Mouse (Mus musculus) liver, embryonic 15.5 days (tissue): ENCODE measurements at regions not wholly inside any gene's neighbourhood (a gene's known extent, or its start where the extent isn't known, plus 50 kb on each side); places are given as distances from the start of the nearest gene placed in this dataset.

Experiments
- ATAC-seq: fragments of 200-750 bp; cut with Nextera tagmentation; 2 replicates; pipeline ENCODE4 v1.8.0; 2017; ENCODE audit warnings: moderate number of reproducible peaks, mild to moderate bottlenecking, moderate library complexity; ENCODE audit not compliant: insufficient read depth
- H3K27ac ChIP-seq: fragments of 300-500 bp; sonication (generic); replicated peaks from 2 replicates; pipeline ENCODE4 v1.5.1; 2015; ENCODE audit warnings: mild to moderate bottlenecking, inconsistent platforms
- H3K27me3 ChIP-seq: fragments of 300-500 bp; sonication (generic); 2 replicates; pipeline ENCODE4 v1.6.1; 2015; ENCODE audit warnings: mild to moderate bottlenecking, inconsistent platforms
- H3K36me3 ChIP-seq: fragments of 300-500 bp; sonication (generic); replicated peaks from 2 replicates; pipeline ENCODE4 v1.6.1; 2015; ENCODE audit warnings: moderate library complexity, mild to moderate bottlenecking, inconsistent platforms
- H3K4me1 ChIP-seq: fragments of 300-500 bp; sonication (generic); replicated peaks from 2 replicates; pipeline ENCODE4 v1.6.1; 2015; ENCODE audit warnings: inconsistent platforms
- H3K4me2 ChIP-seq: fragments of 300-500 bp; sonication (generic); 2 replicates; pipeline ENCODE4 v1.6.1; 2015; ENCODE audit warnings: moderate library complexity, mild to moderate bottlenecking, inconsistent platforms
- H3K4me3 ChIP-seq: fragments of 300-500 bp; sonication (generic); replicated peaks from 2 replicates; pipeline ENCODE4 v1.5.1; 2015; ENCODE audit warnings: mild to moderate bottlenecking, inconsistent platforms
- H3K9ac ChIP-seq: fragments of 300-500 bp; sonication (generic); 2 replicates; pipeline ENCODE4 v1.6.1; 2015; ENCODE audit warnings: moderate library complexity, mild to moderate bottlenecking, inconsistent platforms
- H3K9me3 ChIP-seq: fragments of 300-500 bp; sonication (generic); replicated peaks from 2 replicates; pipeline ENCODE4 v1.6.1; 2016; ENCODE audit warnings: inconsistent platforms
- WGBS: fragments of 180-500 bp; shearing (Covaris S2); methylation state at CpG from one replicate; pipeline ENCODE4 v1.1.7; 2015; ENCODE audit warnings: mixed read lengths; ENCODE audit not compliant: insufficient replicate concordance; 5-methylcytosine and 5-hydroxymethylcytosine counted together

- Histone ChIP-seq H3K27me3 (no peaks in the 10 kb centered on the region), H3K36me3 (no peaks in the 10 kb centered on the region), H3K9ac (no peak overlapping the region), H3K4me1 (no peaks in the 10 kb centered on the region), H3K4me2 (no peak overlapping the region), H3K27ac (no peak overlapping the region), H3K9me3 (no peaks in the 10 kb centered on the region), H3K4me3 (no peak overlapping the region)
- ATAC-seq = peak; percentile 18; the same call in 1 of the 2 replicates
- 60% methylated on average over 8 of the region's 8 CpGs for WGBS
Measured at GRCm38 (mm10) chr11:90783537-90783936, 95.4 kb upstream of the Tom1l1 start.

GRCm38 (mm10) chr11:90782975-90783374 lies 94.8 kb upstream of the Tom1l1 start:
- H3K27ac ChIP-seq = no peak overlapping the region
- H3K27me3 ChIP-seq = no peaks in the 10 kb centered on the region
- no peaks in the 10 kb centered on the region for H3K4me1 ChIP-seq
- ATAC-seq = no peak
- no peaks in the 10 kb centered on the region for H3K36me3 ChIP-seq
- WGBS = 35% methylated on average over 6 of the region's 6 CpGs
- no peak overlapping the region for H3K4me2 ChIP-seq
- no peaks in the 10 kb centered on the region for H3K9me3 ChIP-seq
- H3K4me3 ChIP-seq = no peak overlapping the region
- no peak overlapping the region for H3K9ac ChIP-seq

- Histone ChIP-seq H3K27me3 (no peaks in the 10 kb centered on the region), H3K4me3 (no peak overlapping the region), H3K4me1 (no peaks in the 10 kb centered on the region), H3K4me2 (no peak overlapping the region), H3K36me3 (no peaks in the 10 kb centered on the region), H3K27ac (no peak overlapping the region), H3K9me3 (no peaks in the 10 kb centered on the region), H3K9ac (no peak overlapping the region)
- WGBS = 39% methylated on average over 1 of the region's 1 CpGs
- ATAC-seq = no peak
Measured at GRCm38 (mm10) chr11:90775752-90776151, 87.6 kb upstream of the Tom1l1 start.

GRCm38 (mm10) chr11:90755981-90756380 lies 67.8 kb upstream of the Tom1l1 start:
- no peak overlapping the region for H3K4me3 ChIP-seq
- H3K4me2 ChIP-seq = no peak overlapping the region
- H3K27ac ChIP-seq = no peak overlapping the region
- no peak overlapping the region for H3K9ac ChIP-seq
- no peaks in the 10 kb centered on the region for H3K9me3 ChIP-seq
- no peaks in the 10 kb centered on the region for H3K27me3 ChIP-seq
- no peaks in the 10 kb centered on the region for H3K4me1 ChIP-seq
- 52% methylated on average over 2 of the region's 2 CpGs for WGBS
- no peaks in the 10 kb centered on the region for H3K36me3 ChIP-seq
- ATAC-seq = no peak

- H3K4me2 ChIP-seq = no peak overlapping the region
- no peaks in the 10 kb centered on the region for H3K27me3 ChIP-seq
- H3K4me1 ChIP-seq = no peaks in the 10 kb centered on the region
- H3K36me3 ChIP-seq = no peaks in the 10 kb centered on the region
- H3K4me3 ChIP-seq = no peak overlapping the region
- H3K9ac ChIP-seq = no peak overlapping the region
- ATAC-seq = no peak
- H3K27ac ChIP-seq = no peak overlapping the region
- WGBS = 44% methylated on average over 3 of the region's 3 CpGs
- no peaks in the 10 kb centered on the region for H3K9me3 ChIP-seq
Measured at GRCm38 (mm10) chr11:90748448-90748847, 60.3 kb upstream of the Tom1l1 start.

GRCm38 (mm10) chr11:90741952-90742617 lies 53.9 kb upstream of the Tom1l1 start:
- no peak for ATAC-seq
- Histone ChIP-seq H3K27me3 (no peaks in the 10 kb centered on the region), H3K36me3 (no peaks in the 10 kb centered on the region), H3K9me3 (no peaks in the 10 kb centered on the region), H3K4me1 (no peaks in the 10 kb centered on the region), H3K4me2 (no peak overlapping the region), H3K9ac (no peak overlapping the region), H3K27ac (no peak overlapping the region), H3K4me3 (no peak overlapping the region)
- WGBS = 60% methylated on average over 10 of the region's 10 CpGs

GRCm38 (mm10) chr11:90739501-90739900 lies 51.3 kb upstream of the Tom1l1 start:
- WGBS = 69% methylated on average over 3 of the region's 3 CpGs
- Histone ChIP-seq H3K4me2 (no peak overlapping the region), H3K9me3 (no peaks in the 10 kb centered on the region), H3K27me3 (peaks cover 6% of the 10 kb centered on the region), H3K27ac (no peak overlapping the region), H3K4me3 (no peak overlapping the region), H3K9ac (no peak overlapping the region), H3K36me3 (no peaks in the 10 kb centered on the region), H3K4me1 (no peaks in the 10 kb centered on the region)
- no peak for ATAC-seq

GRCm38 (mm10) chr11:90738741-90739140 lies 50.6 kb upstream of the Tom1l1 start:
- no peaks in the 10 kb centered on the region for H3K36me3 ChIP-seq
- no peak overlapping the region for H3K9ac ChIP-seq
- H3K4me2 ChIP-seq = no peak overlapping the region
- H3K27ac ChIP-seq = no peak overlapping the region
- no peaks in the 10 kb centered on the region for H3K9me3 ChIP-seq
- H3K4me1 ChIP-seq = no peaks in the 10 kb centered on the region
- no peak for ATAC-seq
- WGBS = 61% methylated on average over 2 of the region's 2 CpGs
- no peak overlapping the region for H3K4me3 ChIP-seq
- H3K27me3 ChIP-seq = peaks cover 6% of the 10 kb centered on the region
